Mouse (Mus musculus): ENCODE results near the gene Actrt3.
"Not testable (repeated sequence)": the region's sequence is repeated elsewhere in the genome, so short reads cannot be mapped to it uniquely, and the experiment has no call there.

The Actrt3 gene

DNA sequence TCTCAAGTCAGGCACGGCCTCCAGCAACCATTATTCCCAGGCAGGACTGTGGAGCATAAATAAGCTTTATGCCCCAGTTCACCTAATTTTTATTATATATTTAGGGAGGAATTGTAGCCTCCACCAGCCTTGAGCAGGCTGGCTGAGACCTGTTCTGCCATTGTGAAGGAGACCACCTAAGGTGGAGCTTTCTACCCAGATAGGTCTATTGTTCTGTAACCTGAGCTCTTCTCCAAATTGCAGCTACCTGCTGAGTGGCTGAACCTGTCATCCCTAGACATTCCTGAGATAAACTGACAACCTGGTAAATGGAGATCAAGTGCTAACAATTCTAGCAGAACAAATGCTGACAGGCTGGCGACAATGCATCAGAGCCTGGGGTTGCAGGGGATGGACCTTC, 33.4 kb downstream of the Actrt3 start:
- DNase-seq: not testable (repeated sequence)

DNA sequence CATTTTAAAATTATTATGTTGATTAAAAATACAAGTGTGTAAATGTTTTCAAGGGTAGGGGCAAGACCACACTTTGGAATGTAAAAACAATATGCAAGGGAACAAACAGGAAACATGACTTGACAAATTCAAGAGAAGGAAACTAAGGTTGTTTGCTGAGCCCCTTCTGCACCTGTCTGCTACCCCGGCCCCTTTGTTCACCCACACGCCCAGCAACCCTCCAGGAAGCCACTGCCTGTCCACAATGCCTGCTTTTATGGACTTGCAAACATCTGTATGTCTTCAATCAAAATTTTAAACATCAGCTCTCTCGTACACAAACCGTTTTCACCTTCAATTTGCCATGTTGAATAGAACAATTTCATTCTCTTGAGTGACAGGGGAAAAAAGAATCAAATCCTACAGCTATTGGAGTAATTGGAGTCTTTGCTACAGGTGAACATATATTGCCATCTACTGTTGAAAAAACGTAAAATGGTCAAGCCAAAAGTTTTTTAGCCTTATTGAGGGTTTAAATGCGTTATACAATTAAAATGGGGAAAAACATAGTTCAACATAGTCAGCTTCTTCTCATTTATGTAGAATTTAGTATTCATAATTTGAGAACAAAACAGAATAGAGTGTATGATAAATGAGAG, 38.9 kb downstream of the Actrt3 start:
- DNase-seq: no peak

DNA sequence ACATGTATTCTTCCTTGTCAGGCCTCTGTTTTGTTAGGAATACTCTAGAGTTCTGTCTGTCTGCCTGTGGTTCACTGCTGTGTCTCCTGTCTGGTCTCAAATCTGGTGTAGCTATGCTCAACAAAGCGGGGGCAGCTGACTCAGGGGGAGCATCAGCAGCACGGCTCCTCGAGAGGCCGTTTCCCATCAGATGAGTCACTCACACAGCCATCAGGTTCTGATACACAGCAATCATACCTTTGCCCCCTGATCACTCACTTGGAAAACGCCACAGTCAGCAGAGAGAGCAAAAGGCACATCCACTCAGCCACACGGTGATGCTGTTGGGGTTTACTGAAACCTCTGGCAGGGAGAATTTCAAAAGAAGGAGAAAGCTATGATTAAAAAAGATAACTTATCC, 46.0 kb downstream of the Actrt3 start:
- DNase-seq: no peak

DNA sequence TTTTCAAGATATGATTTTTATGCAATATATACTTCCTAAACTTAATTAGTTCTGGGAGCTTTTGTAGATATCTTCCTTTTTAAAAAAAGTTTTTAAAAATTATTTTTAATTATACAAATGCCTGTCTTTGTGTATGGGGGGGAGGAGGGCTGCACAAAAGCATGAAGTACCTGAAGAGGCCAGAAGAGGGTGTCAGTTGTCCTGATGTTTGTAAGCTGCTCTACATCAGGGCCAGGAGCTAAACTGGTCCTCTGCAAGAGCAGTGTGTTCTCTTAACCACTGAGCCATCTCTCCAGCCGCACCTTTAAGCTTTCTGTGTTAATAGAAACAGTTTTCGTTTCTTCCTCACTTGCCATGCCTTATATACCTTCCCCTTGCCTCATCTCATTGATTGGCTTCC, 49.5 kb downstream of the Actrt3 start:
- DNase-seq: no peak

DNA sequence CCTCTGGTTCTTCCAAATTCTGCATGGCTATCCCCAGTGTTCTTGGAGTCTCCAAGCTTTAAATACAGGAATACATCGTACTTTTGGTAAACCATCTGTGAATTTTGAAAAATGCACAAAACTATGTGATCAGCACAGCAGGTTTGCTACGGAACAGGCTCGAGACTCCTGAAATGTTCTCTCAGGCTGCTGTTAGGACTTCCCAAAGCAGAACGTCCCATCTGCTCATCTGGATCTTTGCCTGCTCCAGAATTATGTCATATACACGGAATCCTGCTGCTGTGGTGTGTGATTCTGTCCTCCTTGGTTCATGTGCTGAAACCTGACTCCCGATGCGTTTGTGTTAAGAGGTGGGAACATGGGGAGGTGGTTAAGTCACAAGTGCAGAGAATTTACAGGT, 50.8 kb downstream of the Actrt3 start:
- DNase-seq: no peak

DNA sequence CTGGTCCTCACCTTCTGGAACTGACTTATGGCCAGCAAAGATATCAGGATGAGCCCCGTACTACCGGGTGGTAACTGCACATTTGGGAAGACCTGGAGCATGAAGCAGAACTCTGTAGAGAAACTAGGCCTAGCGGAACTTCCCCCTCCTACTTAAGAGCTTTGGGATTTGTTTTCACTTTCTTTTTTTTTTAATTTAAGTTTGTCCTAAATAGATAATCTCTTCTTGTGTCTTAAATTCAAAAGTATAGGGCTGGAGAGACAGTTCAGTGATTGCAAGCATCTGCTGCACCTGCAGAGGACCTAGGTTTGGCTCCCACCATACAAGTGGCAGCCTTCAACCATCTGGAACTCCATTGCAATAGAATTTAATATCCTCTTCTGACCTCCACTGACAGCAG, 51.8 kb downstream of the Actrt3 start, which contains the start of gene Mecom:
Mecom (minus strand) TSS at position 101 of the 400 bp plus-strand sequence.
- DNase-seq: no peak

All from liver (tissue).